Mouse (Mus musculus): Measurements from ENCODE around the gene Olfml2a.
"Not testable (repeated sequence)": the region's sequence is repeated elsewhere in the genome, so short reads cannot be mapped to it uniquely, and the experiment has no call there.

Gene Olfml2a

DNA sequence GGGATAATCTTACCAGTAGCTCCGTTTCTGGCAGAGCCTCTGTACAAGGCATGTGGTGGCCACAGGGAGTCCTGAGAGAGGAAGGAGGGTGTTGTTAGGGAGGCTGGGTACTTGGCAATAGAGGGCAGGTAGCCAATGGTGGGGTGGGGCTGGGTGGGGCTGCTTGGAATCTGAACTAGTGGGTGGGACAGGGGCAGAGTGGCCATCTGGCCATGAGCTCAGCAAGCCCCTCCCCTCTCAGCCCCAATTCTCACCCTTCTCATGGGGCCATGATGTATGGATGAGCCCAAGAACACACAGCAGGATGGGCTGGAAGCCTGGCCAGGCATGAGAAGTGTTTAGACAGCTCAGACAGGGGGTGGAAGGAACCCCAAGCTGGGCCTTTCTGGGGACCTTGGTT is 55.6 kb downstream of the Olfml2a start:
- DNase-seq (ENCODE audit: low spot score), result no peak

DNA sequence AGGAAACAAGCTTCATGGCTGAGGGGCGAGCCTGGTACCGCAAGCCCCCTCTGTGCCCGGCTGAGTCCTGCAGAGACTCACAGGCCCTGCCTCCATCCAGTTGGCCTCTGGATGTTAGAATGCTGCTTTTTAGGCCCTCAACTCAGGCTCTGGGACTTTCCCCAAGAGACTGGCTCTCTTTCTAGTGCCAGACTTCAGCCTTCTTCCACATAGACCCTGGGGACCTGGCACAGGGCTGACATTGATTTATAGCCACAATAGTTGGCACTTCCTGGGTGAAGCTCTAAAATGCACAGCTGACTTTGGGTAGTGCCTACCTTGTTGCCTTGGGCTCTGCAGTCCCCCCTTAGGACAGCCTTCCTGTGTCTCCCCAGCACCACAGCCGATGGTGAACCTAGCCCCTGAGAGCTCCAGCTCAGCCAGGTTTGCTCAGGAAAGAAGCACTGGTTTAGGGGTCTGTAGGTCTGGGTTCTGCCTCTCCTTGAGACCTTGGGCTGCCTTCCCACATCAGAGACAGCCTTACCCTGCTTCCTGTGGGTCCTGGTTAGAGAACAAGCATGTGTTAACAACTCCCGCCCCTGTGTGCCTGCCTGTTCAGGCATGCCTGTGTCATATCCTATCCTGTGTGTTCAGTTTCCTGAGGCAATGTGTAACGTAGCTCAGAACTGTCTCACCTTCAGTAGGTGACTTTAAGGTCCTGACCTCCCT is 56.2 kb downstream of the Olfml2a start:
- no peak for DNase-seq (ENCODE audit: low spot score)

DNA sequence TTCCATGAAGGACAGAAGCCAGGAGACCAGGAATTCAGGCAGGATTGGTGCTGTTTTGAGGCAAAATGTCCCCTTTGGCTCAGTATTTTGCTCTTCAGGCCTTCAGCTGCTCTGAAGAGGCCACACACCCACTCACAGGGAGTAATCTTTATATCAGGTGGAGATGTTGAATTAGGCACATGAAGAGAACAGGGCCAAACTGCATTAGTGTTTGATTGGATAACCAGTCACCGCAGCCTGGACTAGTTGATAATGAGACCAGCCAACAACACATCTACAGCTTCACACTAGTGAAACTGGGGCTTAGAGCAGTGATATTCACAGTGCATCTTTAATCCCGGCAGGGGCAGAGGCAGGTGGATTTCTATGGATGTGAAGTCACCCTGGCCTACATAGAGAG is 57.2 kb downstream of the Olfml2a start:
- DNase-seq (ENCODE audit: low spot score), result no peak

DNA sequence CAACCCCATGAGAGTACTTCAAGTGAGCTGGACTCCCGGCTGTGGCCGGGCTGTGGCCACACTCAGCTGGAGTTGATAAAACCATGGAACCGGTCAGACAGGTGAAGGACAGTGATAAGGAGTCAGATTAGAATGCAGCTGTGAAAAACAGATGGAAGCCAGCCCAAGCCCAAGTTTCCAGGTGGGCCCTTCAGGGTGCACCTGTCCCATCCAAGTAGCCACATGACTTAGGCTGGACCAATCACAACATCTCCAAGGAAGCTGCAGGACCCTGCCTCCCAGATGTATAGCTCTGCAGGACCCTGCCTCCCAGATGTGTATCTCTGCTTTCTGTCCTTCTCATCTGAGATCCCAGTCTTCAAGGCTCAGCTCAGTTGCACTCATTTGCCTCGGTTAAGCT is 60.2 kb downstream of the Olfml2a start:
- no peak for DNase-seq (ENCODE audit: low spot score)

DNA sequence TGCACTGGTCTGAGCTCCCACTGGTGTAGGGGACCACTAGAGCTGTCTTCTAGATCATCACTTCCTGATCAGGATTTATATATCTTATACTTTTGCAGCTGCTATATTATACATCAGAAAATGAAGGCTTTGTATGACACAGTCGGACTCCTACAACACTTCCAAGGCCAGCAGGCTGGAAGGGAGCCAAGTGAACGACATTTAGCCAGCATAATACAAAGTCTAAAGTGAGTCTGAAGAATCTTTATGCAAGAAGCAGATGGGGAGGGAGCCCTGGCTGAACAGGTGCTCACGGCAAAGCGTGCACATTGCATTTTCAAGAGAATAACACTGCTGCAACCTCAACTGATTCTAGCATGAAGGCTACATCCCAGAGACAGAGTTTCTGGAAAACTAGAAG is 60.7 kb downstream of the Olfml2a start:
- DNase-seq (ENCODE audit: low spot score), result no peak

DNA sequence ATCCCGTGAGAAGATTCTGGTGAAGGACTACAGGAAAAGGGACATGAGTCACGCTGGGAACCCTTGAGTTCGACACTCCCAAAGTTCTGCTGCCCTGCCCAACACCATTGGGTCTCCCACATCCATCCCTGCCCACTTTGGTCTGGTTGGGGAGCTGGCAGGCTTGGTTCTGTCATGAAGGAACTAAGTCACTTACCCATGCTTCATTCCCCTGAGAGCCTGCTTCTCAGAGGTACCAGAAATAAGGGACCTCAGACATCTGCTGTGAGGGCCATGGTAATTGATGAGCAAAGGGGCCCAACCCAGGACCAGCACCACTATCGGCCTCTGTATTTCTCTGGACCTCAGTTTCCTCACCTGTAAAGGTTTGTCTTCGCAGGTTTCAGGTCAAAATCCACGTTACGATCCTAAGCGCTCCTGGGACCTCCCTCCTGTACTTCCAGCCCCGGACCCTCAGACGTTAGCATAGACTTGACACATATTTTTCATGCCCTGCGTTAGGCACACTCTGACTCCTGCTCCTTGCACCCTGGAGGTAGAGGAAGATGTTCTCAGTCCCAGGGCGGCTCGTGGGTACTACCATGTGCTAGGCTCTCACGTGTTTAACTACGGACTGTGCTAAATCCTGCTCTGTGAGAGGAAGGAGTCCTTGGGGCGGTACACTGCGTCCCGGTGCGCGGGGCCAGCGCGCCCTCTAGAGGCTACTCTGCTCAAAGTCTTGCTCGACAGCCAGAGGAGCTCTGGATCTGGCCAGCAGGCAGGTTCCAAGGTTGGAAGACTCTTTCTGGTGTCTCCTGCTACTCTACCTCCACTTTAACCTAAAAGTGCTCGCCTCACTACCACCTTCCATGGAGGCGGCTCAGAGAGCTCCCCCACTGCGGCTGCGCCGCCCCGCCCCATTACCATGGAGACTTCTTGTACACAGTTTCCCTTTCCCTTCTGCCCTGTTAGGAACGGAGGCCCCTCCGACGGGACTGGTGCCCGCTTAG is 65.9 kb downstream of the Olfml2a start, which contains the start of gene Wdr38:
Wdr38 (plus strand) TSS at position 91 of the 989 bp plus-strand sequence.
- peak; percentile 84 for DNase-seq (ENCODE audit: low spot score)

DNA sequence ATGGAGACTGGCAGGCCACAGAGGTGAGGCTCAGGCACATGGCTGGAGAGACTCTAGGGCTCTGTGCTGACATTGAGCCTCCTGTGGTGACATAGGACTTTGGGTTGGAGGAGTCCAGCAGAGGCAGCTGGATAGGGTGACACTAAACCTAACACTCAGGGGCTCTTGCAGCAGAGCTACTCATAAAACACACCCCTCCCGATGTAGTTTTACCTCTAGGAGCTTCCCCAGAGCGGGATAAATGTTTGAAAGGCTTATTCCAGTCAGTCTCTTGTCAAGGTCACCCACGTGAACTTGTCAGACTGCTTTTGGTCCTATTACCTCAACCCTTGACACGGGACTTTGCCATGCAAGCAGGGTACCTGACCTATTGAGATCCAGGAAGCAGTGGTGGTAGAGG is 67.6 kb downstream of the Olfml2a start:
- no peak for DNase-seq (ENCODE audit: low spot score)

DNA sequence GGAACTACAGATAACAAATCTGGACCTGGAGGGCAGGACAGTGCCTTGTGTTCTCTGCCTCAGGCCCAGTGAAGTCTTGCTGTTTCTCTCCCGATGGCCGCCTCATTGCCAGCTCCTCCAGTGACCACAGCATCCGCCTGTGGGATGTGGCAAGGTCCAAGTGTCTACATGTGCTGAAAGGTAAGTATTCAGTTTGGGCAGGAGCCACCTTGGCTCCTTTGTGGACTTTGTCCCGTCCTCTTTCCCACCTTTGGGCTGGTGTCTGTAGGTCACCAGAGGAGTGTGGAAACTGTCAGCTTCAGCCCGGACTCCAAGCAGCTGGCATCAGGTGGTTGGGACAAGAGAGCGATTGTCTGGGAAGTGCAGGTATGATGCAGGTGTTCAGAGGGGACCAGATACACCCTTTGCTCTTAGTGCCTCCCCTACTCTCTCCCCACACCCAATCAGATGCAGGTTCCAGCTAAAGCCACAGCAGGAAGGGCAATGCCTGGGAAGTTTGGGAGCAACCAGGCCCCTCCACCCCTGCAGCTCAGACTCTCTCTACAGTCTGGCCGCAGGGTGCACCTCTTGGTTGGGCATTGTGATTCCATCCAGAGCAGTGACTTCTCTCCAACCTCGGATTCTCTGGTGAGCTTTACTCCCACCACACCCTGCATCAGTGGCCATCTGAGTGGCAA is 68.3 kb downstream of the Olfml2a start:
- no peak for DNase-seq (ENCODE audit: low spot score)

DNA sequence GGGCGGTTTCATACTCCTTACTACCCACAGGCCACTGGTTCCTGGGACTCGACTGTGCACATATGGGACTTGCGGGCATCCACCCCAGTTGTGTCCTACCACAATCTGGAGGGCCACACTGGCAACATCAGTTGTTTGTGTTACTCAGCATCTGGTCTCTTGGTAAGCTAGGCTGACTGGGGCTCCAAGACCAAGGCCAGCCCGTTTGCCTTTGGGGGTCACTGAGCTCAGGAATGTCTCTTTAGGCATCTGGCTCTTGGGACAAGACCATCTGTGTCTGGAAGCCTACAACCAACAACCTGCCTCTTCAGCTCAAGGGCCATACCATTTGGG is 68.8 kb downstream of the Olfml2a start:
- DNase-seq (ENCODE audit: low spot score), result no peak

DNA sequence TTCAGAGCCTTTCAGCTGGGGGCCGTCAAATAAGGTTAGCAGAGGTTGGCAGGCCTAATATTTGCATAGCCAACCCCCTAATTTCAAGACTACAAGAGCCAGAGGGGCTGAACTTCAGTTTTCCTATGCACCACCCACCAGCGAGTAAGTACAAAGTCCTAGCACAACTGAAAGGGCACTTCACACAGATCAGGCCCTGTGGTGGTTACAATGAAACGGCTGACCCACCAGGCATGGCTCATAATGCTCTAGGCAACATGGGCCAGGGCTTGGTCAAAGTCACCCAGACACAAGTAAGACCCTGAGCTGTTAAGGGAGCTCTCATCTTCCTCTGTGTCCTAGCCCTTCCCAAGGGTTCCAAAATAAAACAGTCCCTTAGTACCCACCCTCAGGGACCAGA is 70.1 kb downstream of the Olfml2a start:
- DNase-seq (ENCODE audit: low spot score), result no peak

DNA sequence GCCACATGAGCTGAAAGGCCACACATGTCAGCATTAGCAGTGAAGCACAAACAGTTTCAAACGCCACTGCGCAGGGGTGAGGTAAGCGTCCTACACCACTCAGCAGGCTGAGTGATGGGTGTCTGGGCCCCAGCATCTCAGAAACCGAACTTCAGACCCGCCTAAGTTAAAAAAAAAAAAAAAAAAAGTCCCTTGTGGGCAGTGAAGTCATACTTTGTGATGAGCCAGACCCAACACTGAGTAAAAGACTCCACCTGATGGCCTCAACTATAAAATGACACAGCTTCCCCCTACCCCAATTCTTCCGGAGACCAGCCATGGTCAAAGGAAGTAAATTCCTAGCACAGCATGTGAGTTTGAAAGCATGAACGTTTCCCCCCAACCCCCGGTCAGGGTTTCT is 71.3 kb downstream of the Olfml2a start:
- no peak for DNase-seq (ENCODE audit: low spot score)

DNA sequence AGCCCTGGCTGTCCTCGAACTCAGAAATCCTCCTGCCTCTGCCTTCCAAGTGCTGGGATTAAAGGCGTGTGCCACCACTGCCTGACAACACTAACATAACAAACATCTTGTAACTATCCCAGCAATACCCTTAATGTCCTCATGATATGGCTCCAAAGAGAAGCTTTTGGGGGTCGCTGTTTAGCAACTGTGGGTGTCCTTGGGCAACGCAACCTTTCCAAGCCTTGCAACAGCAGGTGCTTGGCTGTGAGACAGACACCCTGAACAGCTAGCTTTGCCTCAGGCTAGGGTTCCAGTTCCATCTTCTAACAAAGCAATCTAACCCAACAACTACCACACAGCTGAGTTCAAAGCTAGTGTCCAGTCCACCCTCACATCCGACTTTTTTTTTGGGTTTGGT is 71.7 kb downstream of the Olfml2a start:
- DNase-seq (ENCODE audit: low spot score), result no peak

DNA sequence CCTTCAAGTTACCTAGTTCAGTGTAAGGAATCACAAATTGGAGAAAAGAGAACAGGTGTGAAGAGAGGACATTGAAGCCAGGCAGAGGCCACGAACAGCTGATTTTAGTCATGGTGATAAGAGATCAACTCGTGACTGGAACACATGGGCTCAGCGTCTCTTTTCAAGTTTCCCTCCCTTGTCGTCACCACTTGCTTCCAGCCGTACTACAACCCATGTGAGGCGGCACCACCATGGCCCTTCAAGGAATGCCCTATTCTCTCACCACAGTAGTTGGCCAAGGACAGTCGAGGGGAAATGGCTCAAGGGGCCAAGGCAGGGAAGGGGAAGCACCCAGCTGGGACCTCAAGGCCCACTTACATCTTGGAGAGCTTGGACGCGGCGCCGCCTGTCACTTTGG is 72.6 kb downstream of the Olfml2a start:
- no peak for DNase-seq (ENCODE audit: low spot score)

DNA sequence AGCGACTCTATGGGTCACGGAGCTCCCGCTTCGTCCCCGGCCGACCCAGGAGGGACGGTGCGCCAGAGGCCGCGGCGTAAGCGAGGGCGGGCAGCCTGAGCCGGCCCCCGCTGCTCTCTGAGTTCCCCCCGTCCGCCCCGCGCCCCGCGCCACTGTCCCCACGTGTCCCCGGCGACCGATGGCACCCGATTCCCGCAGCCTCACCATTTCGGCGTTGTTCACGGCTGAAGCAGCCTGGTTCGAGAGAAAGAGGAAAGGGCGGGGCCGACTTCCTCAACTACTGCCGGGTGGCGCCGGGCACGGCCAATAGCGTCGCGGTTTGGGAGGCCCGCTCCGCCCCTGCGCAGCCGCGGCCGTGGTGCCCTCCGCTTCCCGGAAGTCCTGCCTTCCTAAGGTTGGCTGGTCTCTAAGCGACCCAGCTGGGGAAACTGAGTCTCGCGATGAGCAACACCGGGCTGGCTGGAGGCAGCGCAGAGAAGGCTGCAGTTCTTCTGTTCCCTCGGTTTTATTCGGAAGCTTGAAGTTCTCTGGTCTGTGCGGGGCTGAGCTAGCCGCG is 73.2 kb downstream of the Olfml2a start, which contains the start of gene Arpc5l:
Arpc5l (plus strand) TSS at position 469 of the 556 bp plus-strand sequence.
- peak; percentile 83 for DNase-seq (ENCODE audit: low spot score)

DNA sequence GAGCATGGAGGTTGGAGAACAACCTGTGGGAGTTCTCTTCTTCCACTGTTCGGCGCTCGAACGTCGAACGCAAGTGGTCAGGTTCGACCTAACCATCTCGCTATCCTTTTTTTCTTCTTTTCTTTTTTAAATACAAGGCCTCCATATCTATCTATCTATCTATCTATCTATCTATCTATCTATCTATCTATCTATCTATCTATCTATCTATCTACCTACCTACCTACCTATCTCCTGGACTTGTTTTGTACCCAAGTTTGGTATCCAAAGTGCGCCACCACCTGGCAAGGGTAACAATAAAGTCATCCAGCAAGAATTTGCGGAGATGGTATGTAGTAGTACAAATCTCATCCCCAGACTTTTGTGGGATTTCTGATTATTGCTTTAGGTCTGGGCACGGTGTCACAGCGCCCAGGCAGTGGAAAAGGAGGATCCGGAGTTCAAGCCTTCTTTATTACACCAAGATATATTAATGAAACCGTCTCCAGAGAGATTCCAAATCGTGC is 73.8 kb downstream of the Olfml2a start, which contains the start of gene Rpl35:
Rpl35 (minus strand) TSS at position 51 of the 506 bp plus-strand sequence.
- no peak for DNase-seq (ENCODE audit: low spot score)

DNA sequence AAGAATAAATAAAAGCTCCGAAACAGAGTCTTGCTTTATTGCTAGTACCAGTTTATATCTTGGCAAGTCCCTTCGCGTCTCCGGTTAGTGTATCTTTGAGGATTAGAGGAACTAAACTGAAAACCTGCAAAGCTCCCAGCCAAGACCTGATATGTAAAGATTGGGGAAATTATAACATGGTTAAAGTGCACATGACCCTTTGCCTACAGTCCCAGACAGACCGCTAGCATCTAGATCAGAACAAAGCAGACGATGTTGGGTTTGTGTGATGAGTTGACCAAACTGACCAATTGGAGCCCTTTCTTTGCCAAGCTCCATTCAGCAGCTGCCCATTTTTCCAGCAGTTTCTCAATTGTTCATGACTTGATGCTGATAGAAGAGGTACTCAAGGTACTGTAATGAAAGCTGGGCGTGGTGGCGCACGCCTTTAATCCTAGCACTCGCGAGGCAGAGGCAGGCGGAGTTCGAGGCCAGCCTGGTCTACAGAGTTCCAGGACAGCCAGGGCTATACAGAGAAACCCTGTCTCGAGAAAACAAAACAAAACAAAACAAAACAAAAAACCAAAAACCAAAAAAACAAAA is 74.5 kb downstream of the Olfml2a start:
- DNase-seq (ENCODE audit: low spot score), result no peak

DNA sequence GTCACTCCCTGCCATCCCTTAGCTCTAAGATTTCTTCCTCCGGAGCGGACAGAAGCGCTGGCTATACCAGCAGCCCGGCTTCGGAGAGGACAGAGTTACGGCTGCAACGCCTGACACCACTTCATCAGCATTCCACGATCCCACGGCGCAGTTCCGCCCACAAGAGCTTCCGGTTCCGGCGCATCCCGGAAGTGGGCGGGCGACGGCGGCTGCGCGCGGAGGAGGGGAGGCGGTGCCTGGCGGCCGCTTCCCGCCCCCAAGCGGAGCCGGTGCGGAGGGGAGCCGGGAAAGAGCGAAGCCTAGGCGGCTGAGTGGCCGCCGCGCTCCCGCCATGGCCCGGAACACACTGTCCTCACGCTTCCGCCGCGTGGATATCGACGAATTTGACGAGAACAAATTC is 76.1 kb downstream of the Olfml2a start:
- peak; percentile 88 for DNase-seq (ENCODE audit: low spot score)

DNA sequence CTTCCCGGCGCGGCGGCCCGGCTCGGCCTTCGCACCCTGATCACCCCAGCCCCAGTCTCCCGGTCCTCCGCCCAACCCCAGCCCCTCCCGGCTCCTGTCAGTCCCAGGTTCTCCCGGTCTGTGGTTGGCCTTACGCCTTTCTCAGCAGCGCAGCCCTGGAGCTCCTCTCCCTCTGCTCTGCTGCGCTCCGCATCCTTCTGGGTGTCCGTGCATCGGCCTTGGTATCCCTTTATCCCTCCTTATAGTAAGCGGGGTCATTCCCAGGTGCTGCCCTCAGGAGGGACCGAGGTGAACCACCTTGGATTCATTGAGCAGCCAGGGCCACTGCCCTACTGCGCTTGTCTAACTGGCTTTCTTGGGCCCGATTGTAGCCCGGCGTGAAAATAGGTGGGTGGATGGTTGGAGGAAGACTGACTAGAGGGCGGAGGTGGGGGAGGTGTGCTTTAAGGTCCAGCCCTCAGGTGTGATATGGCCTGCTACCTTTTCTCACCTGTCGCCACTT is 76.6 kb downstream of the Olfml2a start:
- no peak for DNase-seq (ENCODE audit: low spot score)

DNA sequence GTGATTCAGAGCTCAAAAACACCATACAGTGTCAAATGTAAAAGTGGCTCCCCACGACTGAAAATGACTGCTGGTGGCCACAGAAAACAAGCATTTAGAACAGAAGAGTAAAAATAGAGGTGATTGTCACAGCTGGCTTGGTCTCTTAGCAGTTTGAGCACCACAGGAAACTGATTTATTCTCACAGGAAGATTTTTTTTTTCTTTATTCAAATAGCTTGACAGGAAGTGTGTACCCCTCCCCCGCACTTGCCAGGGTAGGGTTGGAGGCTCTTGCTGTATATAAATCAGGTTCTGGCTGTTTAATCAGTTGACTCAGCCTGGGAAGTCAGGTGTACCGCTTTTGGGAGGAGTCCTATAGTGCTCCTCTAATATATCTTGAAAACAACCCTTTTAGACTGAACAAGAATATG is 77.2 kb downstream of the Olfml2a start:
- DNase-seq (ENCODE audit: low spot score), result no peak

DNA sequence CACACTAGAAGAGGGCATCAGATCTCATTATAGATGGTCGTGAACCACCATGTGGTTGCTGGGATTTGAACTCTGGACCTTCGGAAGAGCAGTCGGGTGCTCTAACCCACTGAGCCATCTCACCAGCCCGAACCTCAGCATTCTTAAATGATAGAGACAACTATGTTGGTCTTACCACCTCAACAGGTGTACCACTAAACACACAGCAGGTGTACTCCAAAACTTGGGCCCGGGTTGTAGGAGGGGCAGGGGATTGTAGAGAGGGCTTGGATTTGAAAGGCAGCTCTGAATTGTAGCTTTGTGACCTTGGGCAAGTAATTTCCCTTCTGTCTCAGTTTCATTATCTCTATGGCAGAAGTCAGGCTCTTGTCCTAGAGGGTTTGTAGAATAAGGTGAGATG is 78.4 kb downstream of the Olfml2a start:
- DNase-seq (ENCODE audit: low spot score), result not testable (repeated sequence)

DNA sequence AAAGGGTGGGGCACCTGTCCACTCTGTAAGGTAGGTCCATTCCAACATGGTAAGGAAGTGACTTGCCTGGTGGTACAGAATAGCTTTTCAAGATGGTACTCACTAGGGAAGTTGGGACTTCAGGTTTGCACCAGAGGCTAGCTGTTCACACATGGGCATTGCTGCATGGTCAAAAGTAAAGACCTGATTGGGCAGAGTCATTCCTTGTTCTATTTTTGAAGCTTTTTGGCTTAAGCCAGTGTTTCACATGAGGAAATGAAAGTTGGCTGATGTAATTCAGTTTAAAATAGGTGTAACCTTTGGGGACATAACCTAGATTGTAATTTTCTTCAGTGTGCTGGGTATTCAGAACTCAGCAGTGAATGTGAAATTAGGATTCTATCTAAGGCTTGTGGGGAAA is 79.5 kb downstream of the Olfml2a start:
- DNase-seq (ENCODE audit: low spot score), result no peak

Measured in left cerebral cortex, adult 11 months (tissue).